Comparison of ENCODE assay signal across 23 mouse cellular contexts in the genomic region with DNA sequence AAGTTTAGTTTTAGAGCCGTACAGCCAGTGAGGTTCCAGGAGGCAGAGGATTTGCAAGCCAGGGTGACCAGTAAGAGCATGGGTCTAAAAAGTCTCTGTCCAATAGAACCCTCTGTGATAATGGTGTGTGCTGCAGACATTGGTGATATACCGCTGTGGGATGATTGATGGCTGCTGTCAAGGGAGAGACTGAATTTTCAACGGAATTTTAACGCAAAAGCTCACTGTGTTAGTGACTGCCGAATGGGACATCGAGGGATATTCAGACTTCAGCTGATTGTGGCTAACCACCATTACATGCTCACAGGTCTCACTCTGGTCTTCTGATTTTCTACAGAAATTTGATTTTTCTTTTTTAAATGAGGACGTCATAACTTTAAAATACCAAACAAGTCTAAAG.
A peak's percentile ranks its signal among the peaks of the same experiment; 100 is the strongest.
DNase-seq lines count a peak whose midpoint lies in the region; ATAC-seq lines count a peak whose summit lies in the region.
"Had no signal": no experiment of that assay in that cellular context is flagged by ENCODE, and none has a peak within 500 bp of the region (broad histone marks: within the 10 kb centered on the region; RNA-seq: fewer than 3 reads in every experiment).

No protein-coding gene starts in this region.

- no peaks in the 10 kb centered on the region for H3K36me3 ChIP-seq in hindbrain, embryonic 10.5 days
- H3K36me3 ChIP-seq in hindbrain, embryonic 12.5 days: no peaks in the 10 kb centered on the region
- H3K36me3 ChIP-seq in embryonic facial prominence, embryonic 10.5 days (replicated peaks): no peaks in the 10 kb centered on the region
- H3K36me3 ChIP-seq in embryonic facial prominence, embryonic 14.5 days (ENCODE audit: control insufficient read depth, insufficient read depth, low read length): no peaks in the 10 kb centered on the region
- no peaks in the 10 kb centered on the region for H3K36me3 ChIP-seq in limb, embryonic 12.5 days
- H3K36me3 ChIP-seq: embryonic facial prominence, embryonic 13.5 days; forebrain, embryonic 12.5 days; G1E; heart, embryonic 15.5 days; hindbrain, embryonic 15.5 days had no signal

- no peak overlapping the region for H3K9ac ChIP-seq in hindbrain, embryonic 12.5 days
- no peak overlapping the region for H3K9ac ChIP-seq in embryonic facial prominence, embryonic 14.5 days (ENCODE audit: low read depth, low read length)
- H3K9ac ChIP-seq in limb, embryonic 12.5 days (replicated peaks): no peak overlapping the region
- H3K9ac ChIP-seq: embryonic facial prominence, embryonic 13.5 days; forebrain, embryonic 12.5 days; heart, embryonic 15.5 days; hindbrain, embryonic 15.5 days had no signal

- no peaks in the 10 kb centered on the region for H3K27me3 ChIP-seq in hindbrain, embryonic 10.5 days (ENCODE audit: insufficient read depth, poor library complexity, severe bottlenecking)
- no peaks in the 10 kb centered on the region for H3K27me3 ChIP-seq in hindbrain, embryonic 12.5 days
- no peaks in the 10 kb centered on the region for H3K27me3 ChIP-seq in embryonic facial prominence, embryonic 10.5 days (replicated peaks; ENCODE audit: low read depth, poor library complexity, severe bottlenecking)
- no peaks in the 10 kb centered on the region for H3K27me3 ChIP-seq in embryonic facial prominence, embryonic 14.5 days (replicated peaks; ENCODE audit: control insufficient read depth, insufficient read depth, low read length)
- H3K27me3 ChIP-seq in limb, embryonic 12.5 days: no peaks in the 10 kb centered on the region
- H3K27me3 ChIP-seq: embryonic facial prominence, embryonic 13.5 days; forebrain, embryonic 12.5 days; heart, embryonic 15.5 days; hindbrain, embryonic 15.5 days had no signal

- no peak overlapping the region for H3K4me2 ChIP-seq in hindbrain, embryonic 12.5 days (replicated peaks)
- no peak overlapping the region for H3K4me2 ChIP-seq in embryonic facial prominence, embryonic 14.5 days (ENCODE audit: low read depth, low read length)
- no peak overlapping the region for H3K4me2 ChIP-seq in limb, embryonic 12.5 days
- H3K4me2 ChIP-seq: forebrain, embryonic 12.5 days; heart, embryonic 11.5 days; heart, embryonic 15.5 days; hindbrain, embryonic 15.5 days had no signal

- H3K4me1 ChIP-seq in hindbrain, embryonic 10.5 days (replicated peaks): peaks cover 71% of the 10 kb centered on the region
- peaks cover 37% of the 10 kb centered on the region for H3K4me1 ChIP-seq in hindbrain, embryonic 12.5 days
- peaks cover 87% of the 10 kb centered on the region for H3K4me1 ChIP-seq in embryonic facial prominence, embryonic 10.5 days
- peaks cover 26% of the 10 kb centered on the region for H3K4me1 ChIP-seq in embryonic facial prominence, embryonic 14.5 days (ENCODE audit: control insufficient read depth, insufficient read depth, low read length)
- peaks cover 68% of the 10 kb centered on the region for H3K4me1 ChIP-seq in limb, embryonic 12.5 days (replicated peaks)

- ATAC-seq in hindbrain, embryonic 12.5 days (ENCODE audit: low FRiP score): no peak
- no peak for ATAC-seq in embryonic facial prominence, embryonic 14.5 days (ENCODE audit: low read depth)
- no peak for ATAC-seq in limb, embryonic 12.5 days (ENCODE audit: insufficient number of reproducible peaks, insufficient read depth, low FRiP score, low TSS enrichment, low read depth)
- ATAC-seq: intestine, embryonic 16.5 days had no signal

- no peaks in the 10 kb centered on the region for H3K9me3 ChIP-seq in hindbrain, embryonic 10.5 days
- no peaks in the 10 kb centered on the region for H3K9me3 ChIP-seq in hindbrain, embryonic 12.5 days (replicated peaks)
- no peaks in the 10 kb centered on the region for H3K9me3 ChIP-seq in embryonic facial prominence, embryonic 10.5 days
- no peaks in the 10 kb centered on the region for H3K9me3 ChIP-seq in embryonic facial prominence, embryonic 14.5 days (ENCODE audit: control insufficient read depth, low read length)
- no peaks in the 10 kb centered on the region for H3K9me3 ChIP-seq in limb, embryonic 12.5 days
- H3K9me3 ChIP-seq: embryonic facial prominence, embryonic 13.5 days; forebrain, embryonic 12.5 days; G1E; heart, embryonic 15.5 days; hindbrain, embryonic 15.5 days had no signal

- peak overlapping the region; percentile 35 for H3K27ac ChIP-seq in hindbrain, embryonic 10.5 days
- H3K27ac ChIP-seq in hindbrain, embryonic 12.5 days: no peak overlapping the region
- H3K27ac ChIP-seq in embryonic facial prominence, embryonic 10.5 days (replicated peaks): peak overlapping the region; percentile 85
- peak overlapping the region; percentile 86 for H3K27ac ChIP-seq in embryonic facial prominence, embryonic 14.5 days (replicated peaks; ENCODE audit: low read depth, low read length)
- H3K27ac ChIP-seq in limb, embryonic 12.5 days: 0 out of 2 replicates have a peak overlapping the region, but pooled peaks have one; percentile 64
- H3K27ac ChIP-seq: forebrain, embryonic 12.5 days; heart, embryonic 15.5 days; hindbrain, embryonic 15.5 days had no signal

- no peak overlapping the region for H3K4me3 ChIP-seq in hindbrain, embryonic 10.5 days
- H3K4me3 ChIP-seq in hindbrain, embryonic 12.5 days: no peak overlapping the region
- no peak overlapping the region for H3K4me3 ChIP-seq in embryonic facial prominence, embryonic 10.5 days
- no peak overlapping the region for H3K4me3 ChIP-seq in embryonic facial prominence, embryonic 14.5 days (ENCODE audit: low read depth, low read length)
- H3K4me3 ChIP-seq in limb, embryonic 12.5 days (replicated peaks): no peak overlapping the region
- H3K4me3 ChIP-seq: embryonic facial prominence, embryonic 13.5 days; erythroblast, embryonic 14.5 days; forebrain, embryonic 12.5 days; heart, embryonic 15.5 days; hindbrain, embryonic 15.5 days had no signal

- WGBS in hindbrain, embryonic 10.5 days: 61% methylated on average over 7 of the region's 7 CpGs
- 44% methylated on average over 7 of the region's 7 CpGs for WGBS in hindbrain, embryonic 12.5 days
- WGBS in embryonic facial prominence, embryonic 10.5 days: 71% methylated on average over 7 of the region's 7 CpGs
- WGBS in embryonic facial prominence, embryonic 14.5 days: 56% methylated on average over 7 of the region's 7 CpGs
- WGBS in limb, embryonic 12.5 days: 47% methylated on average over 7 of the region's 7 CpGs

- no peak for DNase-seq in hindbrain, embryonic 10.5 days (ENCODE audit: low spot score)
- no peak for DNase-seq in embryonic facial prominence, embryonic 10.5 days (ENCODE audit: low spot score)
- no peak for DNase-seq in embryonic facial prominence, embryonic 14.5 days (ENCODE audit: low spot score)
- no peak for DNase-seq in cerebellum, postnatal 36 days
- DNase-seq in gastrocnemius, adult 18-20 months (ENCODE audit: low spot score): no peak
- DNase-seq: adrenal gland, adult 8-10 months; adrenal gland, postnatal 36 days; cerebellum, adult 2 months; cerebellum, postnatal 10 days; embryo, embryonic 11 days; gastrocnemius, postnatal 36 days; heart, adult 18-20 months; heart, postnatal 14 days had no signal
